Mouse (Mus musculus): ENCODE results near the gene Baz2b.

DNA sequence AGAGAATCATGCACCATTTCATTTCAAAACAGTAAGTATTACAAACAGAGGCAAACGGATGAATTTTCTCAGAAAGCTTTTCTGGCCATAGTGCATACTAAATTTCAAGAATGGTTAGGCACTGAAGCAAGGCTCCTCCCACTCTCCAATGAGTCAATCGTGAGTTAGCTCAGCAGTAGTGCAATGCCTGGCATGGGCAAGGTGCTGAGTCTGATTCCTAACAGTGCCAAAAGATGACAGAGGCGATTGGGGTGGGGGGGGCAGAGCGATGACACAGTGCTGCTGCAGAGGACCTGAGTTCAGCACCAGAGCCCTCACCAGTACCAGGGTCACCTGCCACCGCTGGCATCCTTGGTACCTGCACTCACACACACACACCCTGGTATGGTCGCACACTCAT lies 339.1 kb downstream of the Baz2b start:
- TF ChIP-seq CTCF (IDR thresholded peaks at IDR 0.05; ENCODE audit: low read depth), result no peak
- no peak for TF ChIP-seq EP300 (IDR thresholded peaks at IDR 0.05; ENCODE audit: low read depth)

Data from liver, postnatal 0 days (tissue).